Mouse (Mus musculus) cerebellum, adult 9-11 months (tissue): ENCODE results near the gene Acads.
"Not testable (repeated sequence)": the region's sequence is repeated elsewhere in the genome, so short reads cannot be mapped to it uniquely, and the experiment has no call there.

Experiments
- DNase-seq: peaks from one replicate; pipeline ENCODE4 v3.0.0; 2022

Acads gene

GRCm38 (mm10) chr5:115148872-115149271, 29.7 kb upstream of the Acads start:
- DNase-seq: not testable (repeated sequence)

- no peak for DNase-seq
Observed at GRCm38 (mm10) chr5:115148378-115148777, 29.2 kb upstream of the Acads start.

- no peak for DNase-seq
Observed at GRCm38 (mm10) chr5:115147388-115147787, 28.2 kb upstream of the Acads start.

GRCm38 (mm10) chr5:115146747-115147130, 27.6 kb upstream of the Acads start:
- DNase-seq: no peak

DNA sequence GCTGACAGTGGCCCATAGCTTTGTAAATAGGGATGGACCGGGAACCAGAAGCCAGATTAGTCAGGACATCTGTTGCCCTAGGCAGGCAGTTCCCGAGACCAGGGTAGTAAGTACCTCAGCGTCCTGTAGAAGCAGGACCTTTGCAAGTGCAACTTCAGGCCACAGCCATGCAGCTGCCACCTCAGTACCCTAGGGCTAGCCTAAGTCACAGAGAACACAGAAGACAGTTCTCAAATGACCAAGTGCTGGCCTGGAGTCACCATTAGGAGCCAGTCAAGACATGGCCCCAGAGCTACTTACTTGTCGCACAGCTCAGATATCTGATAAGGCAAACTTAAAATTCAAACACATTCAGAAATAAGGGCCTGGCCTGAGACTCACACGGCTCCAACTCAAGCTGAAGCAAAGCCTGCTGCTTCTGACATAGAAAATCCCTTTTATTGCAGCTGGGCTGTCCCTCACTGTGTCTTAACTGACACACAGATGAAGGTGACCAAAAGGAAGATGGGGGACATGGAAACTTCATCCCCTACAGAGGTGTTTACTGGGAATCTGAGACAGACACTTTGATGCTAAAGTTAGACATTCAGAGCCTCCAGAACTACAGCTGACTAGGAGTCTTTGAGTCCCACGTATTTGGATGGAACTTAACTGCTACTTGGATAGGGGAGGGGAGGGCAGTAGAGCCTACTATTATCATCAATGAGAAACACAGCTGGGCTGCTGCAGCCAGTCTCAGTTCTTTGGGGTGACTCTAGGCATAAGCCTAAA, 27.0 kb upstream of the Acads start:
- no peak for DNase-seq

DNA sequence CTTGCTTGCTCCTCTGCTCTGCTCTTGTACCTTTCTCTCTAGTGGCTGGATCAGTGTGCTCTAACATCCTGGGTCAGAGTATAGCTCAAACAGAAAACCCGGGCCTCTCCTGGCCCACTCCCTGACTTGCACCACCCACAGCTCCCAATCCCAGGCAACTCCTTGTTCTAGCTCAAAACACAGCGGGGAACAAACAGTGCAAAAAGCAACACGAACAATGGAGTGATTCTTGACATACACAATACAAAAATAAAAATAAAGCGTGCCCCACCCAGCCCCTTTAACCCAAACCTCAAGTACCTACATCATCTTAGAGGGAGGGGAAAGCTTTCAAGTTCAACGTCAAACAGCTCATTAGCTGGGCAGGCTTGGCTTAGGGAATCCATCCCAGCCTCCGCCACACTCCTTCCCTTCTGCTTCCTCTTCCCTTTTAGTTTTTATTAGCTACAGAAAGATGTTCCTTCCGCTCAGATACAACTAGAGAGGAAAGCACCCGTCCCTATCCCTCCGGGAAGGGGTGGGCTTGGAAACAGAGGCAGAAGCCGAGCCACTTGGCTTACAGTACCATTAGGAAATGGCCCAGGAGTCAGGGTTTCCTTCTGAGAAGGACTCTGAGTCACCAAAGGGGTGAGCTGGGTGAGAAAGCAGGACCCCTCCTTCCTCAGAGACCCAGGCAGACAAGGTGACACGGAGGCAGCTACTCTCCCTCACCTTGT, 26.3 kb upstream of the Acads start:
- DNase-seq: no peak

DNA sequence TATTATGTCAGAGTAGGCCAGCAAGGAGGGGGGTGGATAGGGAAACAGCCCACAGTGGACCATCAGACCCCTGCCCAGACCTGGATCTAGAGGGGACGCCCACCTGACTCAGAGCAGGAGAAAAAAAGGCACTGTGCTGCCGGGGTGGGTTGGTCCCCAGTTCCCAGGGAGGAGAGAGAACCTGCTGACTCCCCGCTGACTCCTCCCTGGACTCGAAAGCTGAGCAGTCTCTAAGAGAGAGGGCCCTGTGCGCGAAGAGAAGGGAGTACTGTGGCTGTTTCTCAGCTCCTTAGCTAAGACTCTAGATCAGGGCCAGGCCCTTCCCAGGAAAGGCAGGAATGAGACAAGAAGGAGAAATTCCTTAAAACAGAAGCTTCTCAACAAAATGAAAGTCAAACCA, 25.3 kb upstream of the Acads start:
- DNase-seq: no peak

DNA sequence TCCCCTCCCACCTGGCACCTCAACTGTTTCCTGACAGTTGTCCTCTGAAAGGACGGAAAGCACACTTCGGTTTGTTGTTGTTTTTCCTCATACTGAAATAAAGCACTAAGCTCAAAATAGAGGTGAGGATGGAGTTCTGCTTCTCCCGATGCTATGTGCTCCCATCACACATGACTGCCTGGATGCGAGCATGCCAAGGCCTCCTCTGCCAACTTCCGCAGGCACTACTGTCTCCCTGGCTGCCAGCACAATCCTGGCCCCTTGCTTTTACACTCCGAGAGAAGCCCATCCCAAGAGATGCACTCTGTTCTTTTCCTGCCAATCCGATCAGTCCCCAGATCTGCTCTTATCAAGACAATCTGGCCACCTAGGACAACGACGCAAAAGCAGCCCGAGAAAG, 24.4 kb upstream of the Acads start:
- peak; percentile 55 for DNase-seq

- DNase-seq: no peak
Observed at GRCm38 (mm10) chr5:115142166-115142697, 23.1 kb upstream of the Acads start.

GRCm38 (mm10) chr5:115140726-115141125, 21.6 kb upstream of the Acads start:
- no peak for DNase-seq

GRCm38 (mm10) chr5:115139124-115139523, 20.0 kb upstream of the Acads start:
- no peak for DNase-seq

- DNase-seq: peak; percentile 90
Observed at GRCm38 (mm10) chr5:115134234-115135165, 15.4 kb upstream of the Acads start, which contains the start of gene Unc119b. Gene Unc119b, minus strand, starts transcription at chr5:115134975.

DNA sequence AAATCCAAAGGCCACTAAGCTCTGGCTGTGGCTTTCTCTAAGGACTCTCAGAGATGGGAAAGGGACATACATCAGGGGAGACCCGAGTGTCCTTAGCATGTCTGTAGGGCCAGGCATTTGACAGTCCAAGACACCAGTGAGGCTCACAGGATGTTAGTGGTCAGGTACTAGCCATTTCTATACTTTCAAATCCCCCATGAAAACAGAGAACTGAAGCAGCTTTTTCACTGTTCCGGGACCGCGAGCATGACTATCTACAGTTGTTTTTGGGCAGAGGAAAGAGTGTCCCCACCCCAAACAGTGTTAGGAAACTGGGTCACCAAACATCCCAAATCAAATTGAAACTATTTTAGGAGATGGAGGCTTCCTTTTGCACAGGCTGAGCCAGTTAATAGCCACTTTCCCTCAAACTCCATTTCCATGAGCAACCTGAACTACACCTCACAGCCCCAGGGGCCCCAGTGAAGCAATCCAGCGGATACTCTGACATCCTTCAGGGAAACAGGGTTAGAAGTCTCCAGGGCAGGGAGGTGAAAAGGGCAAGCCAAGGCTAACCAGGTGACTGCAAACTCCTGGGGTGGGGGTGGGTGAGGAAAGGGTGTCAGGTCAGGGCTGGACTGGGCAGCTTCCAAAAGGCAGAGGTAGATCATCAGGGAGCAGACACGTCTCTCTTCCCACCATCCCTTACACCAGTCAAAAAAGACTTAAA, 14.4 kb upstream of the Acads start:
- DNase-seq: peak; percentile 21

DNA sequence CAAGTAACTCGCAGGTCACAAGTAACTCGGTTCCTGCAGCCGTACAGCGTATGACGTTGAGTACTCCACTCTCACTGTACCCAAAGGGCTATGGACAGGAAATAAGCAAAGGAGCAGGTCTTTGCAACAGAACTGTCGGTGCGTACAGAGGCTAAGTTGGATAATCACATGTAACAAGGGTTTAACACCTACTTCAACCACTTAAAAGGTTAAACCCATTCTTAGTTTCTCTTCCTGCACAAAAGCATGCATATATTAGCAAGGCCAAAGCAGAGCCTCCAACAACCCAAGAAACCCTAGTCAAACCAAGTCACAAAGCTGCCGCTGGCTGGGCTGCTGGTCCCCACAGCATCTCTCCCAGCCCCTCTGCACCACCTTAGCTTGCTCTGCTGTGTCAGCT, 13.3 kb upstream of the Acads start:
- no peak for DNase-seq

DNA sequence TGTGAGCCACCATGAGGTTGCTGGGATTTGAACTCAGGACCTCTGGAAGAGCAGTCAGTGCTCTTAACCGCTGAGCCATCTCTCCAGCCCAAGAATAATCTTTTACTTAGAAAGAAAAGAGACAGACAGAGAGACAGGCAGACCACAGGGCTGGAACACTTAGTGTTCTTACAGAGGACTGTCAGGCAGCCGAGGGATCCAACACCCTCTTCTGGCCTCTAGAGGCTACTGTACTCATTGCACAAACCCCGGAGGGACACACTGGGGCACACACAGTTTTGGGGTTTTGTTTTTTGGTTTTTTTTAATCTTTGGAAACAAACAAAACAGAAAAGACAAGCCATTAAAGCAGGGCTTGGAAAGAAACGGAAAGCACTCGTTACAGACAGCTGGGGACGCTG, 10.2 kb upstream of the Acads start:
- no peak for DNase-seq

DNA sequence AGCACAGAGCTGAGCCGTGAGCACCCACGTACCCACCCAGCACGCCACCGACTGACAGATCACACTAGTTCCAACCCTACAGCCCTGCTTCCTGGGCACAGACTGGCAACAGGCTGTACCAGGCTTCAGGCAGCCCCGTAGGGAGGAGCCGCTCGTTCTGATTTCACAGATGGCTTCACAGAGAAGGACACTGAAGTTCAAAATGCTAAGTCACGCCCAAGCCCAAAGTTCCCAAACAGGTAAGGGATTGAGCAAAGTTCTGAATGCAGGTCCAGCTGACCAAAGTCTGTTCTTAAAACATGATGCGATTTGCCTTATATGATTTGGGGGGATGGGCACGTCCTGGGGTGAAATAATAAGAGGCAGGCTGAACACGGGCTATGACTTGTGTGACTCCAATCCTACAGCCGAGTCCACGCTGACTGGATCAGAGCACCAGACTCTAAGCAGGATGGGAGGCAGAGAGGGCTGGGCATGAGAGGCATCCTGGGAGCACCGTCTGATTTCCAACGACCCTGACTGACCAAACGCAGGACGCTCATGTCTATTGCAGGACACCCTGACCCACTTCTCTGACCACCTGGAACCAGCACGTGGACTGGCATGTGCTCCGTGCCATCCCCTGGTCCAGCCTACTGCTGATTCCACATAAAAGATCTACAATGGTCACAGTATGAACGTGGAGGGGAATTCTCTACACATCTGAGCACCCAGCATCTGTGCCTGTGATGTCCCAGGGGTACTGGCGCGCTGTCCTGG, 8.5 kb upstream of the Acads start:
- peak; percentile 68 for DNase-seq

GRCm38 (mm10) chr5:115126578-115127312, 7.6 kb upstream of the Acads start:
- DNase-seq: peak; percentile 48

DNA sequence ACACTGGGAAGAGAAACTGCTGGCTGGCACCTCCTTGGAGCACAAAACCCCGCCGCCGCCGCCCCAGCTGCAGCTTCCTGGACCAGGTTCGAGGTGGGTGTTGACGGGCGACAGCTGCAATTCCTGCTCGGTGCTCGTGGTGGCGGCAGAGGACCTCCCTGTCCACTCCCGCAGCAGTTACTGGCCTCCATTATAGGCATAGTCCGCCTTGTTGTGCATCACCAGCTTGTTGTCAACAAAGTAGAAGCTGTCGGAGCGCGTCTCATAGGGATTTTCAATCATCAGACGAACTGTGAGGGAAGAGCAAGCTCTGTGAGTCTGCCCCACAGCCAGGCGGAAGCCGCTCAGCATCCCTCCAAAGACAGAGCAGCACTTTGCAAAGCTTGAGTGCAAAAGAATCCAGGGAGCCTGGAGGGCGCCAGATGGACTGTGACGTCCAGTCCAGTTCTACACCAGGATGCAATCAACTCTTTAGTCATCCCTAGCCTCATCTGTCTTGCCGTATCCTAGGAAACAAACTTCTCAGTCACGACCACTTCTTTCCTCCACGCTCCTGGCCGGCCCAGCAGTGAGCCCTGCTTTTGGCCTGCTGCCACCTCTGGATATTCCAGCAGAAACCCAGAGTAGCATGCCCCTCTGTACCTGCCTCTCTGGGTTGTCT, 6.2 kb upstream of the Acads start:
- DNase-seq: peak; percentile 89

DNA sequence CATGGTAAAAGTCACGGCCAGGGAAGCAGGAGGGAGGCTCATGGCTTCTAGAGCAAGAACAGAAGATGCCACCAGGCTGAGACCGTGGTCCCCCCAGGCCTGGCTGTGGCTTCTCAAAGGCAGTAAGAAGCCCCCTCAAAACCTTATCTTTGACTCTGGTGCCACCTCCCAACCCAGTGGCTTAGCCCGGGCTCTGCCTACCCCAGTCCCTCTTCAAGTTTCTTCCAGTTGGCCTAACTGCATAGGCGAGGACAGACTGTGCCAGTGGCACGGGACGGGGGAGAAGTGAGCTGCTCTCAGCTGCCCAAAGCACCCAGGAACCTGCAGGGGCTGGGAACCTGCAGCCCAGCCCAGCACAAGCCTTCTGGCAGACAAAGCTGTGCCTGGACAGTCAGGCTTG, 5.5 kb upstream of the Acads start:
- DNase-seq: peak; percentile 49

DNA sequence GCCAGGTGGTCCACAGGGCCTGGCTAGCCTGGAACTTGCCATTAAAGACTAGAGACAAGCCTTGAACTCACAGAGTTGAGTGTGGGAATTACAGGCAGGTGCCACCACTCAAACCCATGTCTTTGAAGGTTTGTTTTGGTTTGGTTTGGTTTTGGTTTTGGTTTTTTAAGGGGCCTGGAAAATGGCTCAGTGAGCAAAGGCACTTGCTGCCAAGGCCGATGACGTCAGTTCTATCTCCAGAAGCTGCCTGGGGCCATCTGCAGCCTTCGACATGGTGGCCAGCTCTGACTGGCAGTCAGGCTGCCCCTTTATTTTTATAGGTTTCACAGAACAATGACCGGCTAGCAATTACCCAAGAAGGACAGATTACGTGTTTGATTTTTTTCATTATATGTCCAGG, 1.8 kb upstream of the Acads start:
- DNase-seq: peak; percentile 73
